Mouse (Mus musculus): Measurements from ENCODE around the gene Cfap97. TPM values are rescaled to one million over a fixed set of nuclear protein-coding genes. Genes with fewer than 3 reads are reported as not detected.
"Not testable (repeated sequence)": the region's sequence is repeated elsewhere in the genome, so short reads cannot be mapped to it uniquely, and the experiment has no call there.

Cfap97 gene
- total RNA-seq, 2 experiments from 2014 or later: 21.6 to 22.4 TPM

DNA sequence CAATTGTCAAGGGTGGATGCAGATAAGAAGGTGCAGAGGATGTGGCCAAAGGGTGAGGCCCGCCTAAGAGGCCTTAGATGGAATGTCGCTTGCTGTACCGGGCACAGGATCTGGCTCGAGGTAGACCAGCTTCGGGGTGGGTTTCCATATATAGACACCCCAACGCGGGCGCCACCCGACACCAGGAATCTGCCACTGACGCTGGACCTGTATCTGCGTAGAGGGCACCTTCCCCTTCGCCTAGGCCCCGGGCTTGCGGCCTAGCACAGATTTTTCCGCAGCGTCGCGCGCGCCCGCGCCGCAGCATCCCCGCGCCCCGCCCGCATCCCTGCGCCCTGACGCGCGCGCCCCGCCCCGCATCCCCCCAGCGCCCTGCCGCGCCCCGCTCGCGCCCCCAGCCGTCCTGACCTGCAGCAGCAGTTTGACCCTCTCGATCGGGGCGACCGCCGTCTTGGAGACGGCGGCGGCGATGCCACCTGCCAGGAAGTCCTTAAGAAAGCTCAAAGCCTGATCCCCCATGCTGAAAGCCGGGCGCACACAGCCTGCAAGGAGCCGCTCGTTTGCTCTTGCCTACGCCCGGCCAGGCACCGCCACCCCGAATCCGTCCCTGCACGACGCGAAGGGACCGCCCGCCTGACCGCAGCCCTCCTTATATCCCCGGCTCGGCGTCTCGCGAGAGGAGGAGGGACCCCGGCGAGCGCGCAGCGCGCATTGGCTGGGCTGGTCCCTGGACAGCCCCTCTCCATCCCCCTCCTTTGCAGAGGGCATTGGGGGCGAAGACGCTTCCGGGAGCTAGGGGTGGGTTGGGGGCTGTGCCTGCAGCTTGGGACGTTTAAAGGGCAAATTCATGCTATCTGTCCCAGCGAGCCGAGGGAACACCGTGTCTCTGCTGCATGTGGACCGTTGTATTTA, 59.1 kb downstream of the Cfap97 start, which contains the start of gene Slc25a4:
Gene Slc25a4, minus strand, starts transcription at position 881 of the 912 bp plus-strand sequence.
- TF ChIP-seq CTCF (IDR thresholded peaks at IDR 0.05): no peak

GRCm38 (mm10) chr8:46211611-46212071, 60.1 kb downstream of the Cfap97 start:
- intact Hi-C loops (cut with DNase I): loop anchor here (1.0 to 2.0 kb wide), 3 partner anchors 49 to 340 kb away; partner anchors contain the start of gene Lrp2bp
- Histone ChIP-seq H3K4me3 (peak overlapping the region; percentile 61), H3K27ac (peak overlapping the region; percentile 99)
- no peak for TF ChIP-seq CTCF (IDR thresholded peaks at IDR 0.05)
- DNase-seq (ENCODE audit: extremely low spot score in 1 of 2, low spot score in 2 of 2): peak in 1 of 2 experiments; percentile 26

More for the DNA sequence above, 59.1 kb downstream of the Cfap97 start, which contains the start of gene Slc25a4:
- peak; percentile 97 to 98 for DNase-seq (ENCODE audit: extremely low spot score in 1 of 2, low spot score in 2 of 2)
- peak within 1 kb of the TSS; percentile 61 for H3K4me3 ChIP-seq
- intact Hi-C loops (cut with DNase I): loop anchor here (1.0 to 2.0 kb wide), 3 partner anchors 48 to 341 kb away; partner anchors contain the start of gene Lrp2bp
- H3K27ac ChIP-seq: peak within 1 kb of the TSS; percentile 99

GRCm38 (mm10) chr8:46212194-46212593, 60.6 kb downstream of the Cfap97 start:
- H3K27ac ChIP-seq: no peak overlapping the region
- no peak for DNase-seq (ENCODE audit: extremely low spot score in 1 of 2, low spot score in 2 of 2)
- no peak overlapping the region for H3K4me3 ChIP-seq
- no peak for TF ChIP-seq CTCF (IDR thresholded peaks at IDR 0.05)
- intact Hi-C loops (cut with DNase I): no loop called here

GRCm38 (mm10) chr8:46213971-46214480, 62.5 kb downstream of the Cfap97 start:
- no peak for DNase-seq (ENCODE audit: extremely low spot score in 1 of 2, low spot score in 2 of 2)
- H3K4me3 ChIP-seq: no peak overlapping the region
- intact Hi-C loops (cut with DNase I): no loop called here
- no peak for TF ChIP-seq CTCF (IDR thresholded peaks at IDR 0.05)
- no peak overlapping the region for H3K27ac ChIP-seq

DNA sequence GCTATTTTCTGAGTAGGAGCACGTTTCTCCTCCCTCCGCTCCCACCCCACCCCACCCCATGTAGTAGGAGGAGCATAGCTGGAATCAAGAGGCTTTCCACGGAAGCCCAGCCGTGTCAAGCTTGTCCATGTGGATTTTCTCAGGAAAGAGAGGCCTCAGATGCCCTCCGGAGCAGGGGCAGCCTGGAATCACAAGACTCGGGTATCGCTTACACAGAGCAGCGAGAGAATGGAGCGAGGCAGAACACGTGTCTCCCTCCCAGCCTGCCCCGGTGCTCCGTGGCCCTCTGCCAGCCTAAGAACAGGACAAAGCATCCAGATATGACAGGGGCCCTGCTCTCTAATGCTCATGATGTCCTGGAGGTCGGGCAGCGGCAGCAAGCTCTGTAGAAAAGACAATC, 65.3 kb downstream of the Cfap97 start:
- DNase-seq (ENCODE audit: extremely low spot score in 1 of 2, low spot score in 2 of 2): peak; percentile 54
- peak overlapping the region; percentile 42 for H3K4me3 ChIP-seq
- H3K27ac ChIP-seq: peak overlapping the region; percentile 29
- no peak for TF ChIP-seq CTCF (IDR thresholded peaks at IDR 0.05)
- intact Hi-C loops (cut with DNase I): no loop called here

- no peak for DNase-seq (ENCODE audit: extremely low spot score in 1 of 2, low spot score in 2 of 2)
- Histone ChIP-seq H3K27ac (no peak overlapping the region), H3K4me3 (no peak overlapping the region)
- intact Hi-C loops (cut with DNase I): no loop called here
- no peak for TF ChIP-seq CTCF (IDR thresholded peaks at IDR 0.05)
These were observed 69.0 kb downstream of the Cfap97 start for GRCm38 (mm10) chr8:46220566-46220965.

DNA sequence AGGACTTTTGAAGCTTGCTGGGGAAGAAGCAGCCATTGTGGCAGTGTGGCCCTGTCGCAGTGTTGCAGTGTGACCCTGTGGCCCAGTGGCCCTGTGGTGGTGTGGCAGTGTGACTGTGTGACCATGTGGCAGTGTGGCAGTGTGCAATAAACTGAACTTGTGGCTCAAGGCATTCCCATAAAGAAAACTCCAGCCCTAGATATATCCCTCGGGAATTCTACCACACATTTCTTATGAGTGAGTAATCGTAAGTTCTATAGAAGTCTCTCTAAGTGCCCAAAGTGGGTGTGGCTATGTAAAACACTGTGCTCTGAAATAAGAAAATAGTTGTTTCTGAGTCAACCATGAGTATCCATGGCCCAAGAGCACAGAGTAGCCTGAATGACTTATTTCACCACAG, 73.9 kb downstream of the Cfap97 start:
- no peak for TF ChIP-seq CTCF (IDR thresholded peaks at IDR 0.05)
- Histone ChIP-seq H3K4me3 (no peak overlapping the region), H3K27ac (no peak overlapping the region)
- intact Hi-C loops (cut with DNase I): no loop called here
- no peak for DNase-seq (ENCODE audit: extremely low spot score in 1 of 2, low spot score in 2 of 2)

GRCm38 (mm10) chr8:46226622-46227021, 75.1 kb downstream of the Cfap97 start:
- no peak for DNase-seq (ENCODE audit: extremely low spot score in 1 of 2, low spot score in 2 of 2)
- Histone ChIP-seq H3K27ac (no peak overlapping the region), H3K4me3 (no peak overlapping the region)
- TF ChIP-seq CTCF (IDR thresholded peaks at IDR 0.05): no peak
- intact Hi-C loops (cut with DNase I): no loop called here

DNA sequence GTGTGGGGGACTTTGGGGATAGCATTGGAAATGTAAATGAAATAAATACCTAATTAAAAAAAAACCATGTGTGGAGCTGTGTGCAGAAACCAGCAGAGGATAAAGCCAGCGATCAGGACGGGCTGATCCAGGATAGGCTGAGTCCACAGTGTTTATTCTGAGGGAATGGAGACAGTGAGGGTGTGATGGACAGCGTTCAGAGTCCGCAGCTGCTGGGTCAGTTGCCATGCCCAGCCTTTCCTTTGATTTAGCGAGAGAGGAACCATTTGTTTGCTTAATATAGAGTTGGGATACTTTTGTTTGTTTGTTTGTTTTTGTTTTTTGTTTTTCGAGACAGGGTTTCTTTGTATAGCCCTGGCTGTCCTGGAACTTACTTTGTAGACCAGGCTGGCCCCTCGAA, 80.4 kb downstream of the Cfap97 start:
- intact Hi-C loops (cut with DNase I): loop anchor here (10.0 kb wide), 1 partner anchor 797 kb away; no protein-coding TSS in a partner anchor
- H3K27ac ChIP-seq; DNase-seq (ENCODE audit: extremely low spot score in 1 of 2, low spot score in 2 of 2); H3K4me3 ChIP-seq: not testable (repeated sequence)

- Histone ChIP-seq H3K4me3 (no peak overlapping the region), H3K27ac (no peak overlapping the region)
- DNase-seq (ENCODE audit: extremely low spot score in 1 of 2, low spot score in 2 of 2): no peak
- no peak for TF ChIP-seq CTCF (IDR thresholded peaks at IDR 0.05)
- intact Hi-C loops (cut with DNase I): loop anchor here (10.0 kb wide), 1 partner anchor 798 kb away; no protein-coding TSS in a partner anchor
These were observed 81.2 kb downstream of the Cfap97 start for GRCm38 (mm10) chr8:46232798-46233197.

- Histone ChIP-seq H3K4me3 (no peak overlapping the region), H3K27ac (no peak overlapping the region)
- intact Hi-C loops (cut with DNase I): loop anchor here (10.0 kb wide), 1 partner anchor 800 kb away; no protein-coding TSS in a partner anchor
- no peak for TF ChIP-seq CTCF (IDR thresholded peaks at IDR 0.05)
- no peak for DNase-seq (ENCODE audit: extremely low spot score in 1 of 2, low spot score in 2 of 2)
These were observed 83.2 kb downstream of the Cfap97 start for GRCm38 (mm10) chr8:46234736-46235135.

Data from left cerebral cortex, adult 2 months (tissue).